Mouse (Mus musculus): ENCODE measurements around the gene Psmd14.
A peak's percentile ranks its signal among the peaks of the same experiment; 100 is the strongest.

The Psmd14 gene

GRCm38 (mm10) chr2:61711108-61712040, at the start of gene Psmd14:
Gene Psmd14, plus strand, starts transcription at chr2:61711694.
- DNase-seq: peak; percentile 89

- no peak for DNase-seq
These were observed 48.7 kb upstream of the Psmd14 start for GRCm38 (mm10) chr2:61662833-61663232.

GRCm38 (mm10) chr2:61663573-61664241, 47.8 kb upstream of the Psmd14 start:
- no peak for DNase-seq

- no peak for DNase-seq
These were observed 44.1 kb upstream of the Psmd14 start for GRCm38 (mm10) chr2:61667420-61667819.

GRCm38 (mm10) chr2:61668260-61668659, 43.2 kb upstream of the Psmd14 start:
- DNase-seq: no peak

- no peak for DNase-seq
These were observed 36.9 kb upstream of the Psmd14 start for GRCm38 (mm10) chr2:61674555-61674954.

GRCm38 (mm10) chr2:61681572-61681971, 29.9 kb upstream of the Psmd14 start:
- DNase-seq: no peak

- no peak for DNase-seq
These were observed 25.0 kb upstream of the Psmd14 start for GRCm38 (mm10) chr2:61686533-61686932.

- DNase-seq: no peak
These were observed 22.4 kb upstream of the Psmd14 start for GRCm38 (mm10) chr2:61689086-61689485.

GRCm38 (mm10) chr2:61709570-61709969, 1.9 kb upstream of the Psmd14 start:
- no peak for DNase-seq

GRCm38 (mm10) chr2:61712526-61712925, 1.0 kb downstream of the Psmd14 start:
- no peak for DNase-seq

- DNase-seq: no peak
These were observed 11.0 kb downstream of the Psmd14 start for GRCm38 (mm10) chr2:61722401-61722982.

- peak; percentile 43 for DNase-seq
These were observed 21.4 kb downstream of the Psmd14 start for GRCm38 (mm10) chr2:61732802-61733486.

- no peak for DNase-seq
These were observed 22.7 kb downstream of the Psmd14 start for GRCm38 (mm10) chr2:61734175-61734574.

GRCm38 (mm10) chr2:61746051-61746450, 34.6 kb downstream of the Psmd14 start:
- no peak for DNase-seq

GRCm38 (mm10) chr2:61746580-61746979, 35.1 kb downstream of the Psmd14 start:
- no peak for DNase-seq

GRCm38 (mm10) chr2:61747411-61747810, 35.9 kb downstream of the Psmd14 start:
- no peak for DNase-seq

GRCm38 (mm10) chr2:61750702-61751101, 39.2 kb downstream of the Psmd14 start:
- DNase-seq: no peak

GRCm38 (mm10) chr2:61751286-61751685, 39.8 kb downstream of the Psmd14 start:
- DNase-seq: no peak

- DNase-seq: no peak
These were observed 40.9 kb downstream of the Psmd14 start for GRCm38 (mm10) chr2:61752362-61752761.

GRCm38 (mm10) chr2:61754989-61755388, 43.5 kb downstream of the Psmd14 start:
- no peak for DNase-seq

GRCm38 (mm10) chr2:61759234-61759855, 47.9 kb downstream of the Psmd14 start:
- DNase-seq: no peak

GRCm38 (mm10) chr2:61760044-61760443, 48.5 kb downstream of the Psmd14 start:
- no peak for DNase-seq
